Mouse (Mus musculus) C3H10T1/2 (cell line): ENCODE data around the gene Magea2. TPM values are rescaled to one million over a fixed set of nuclear protein-coding genes. Genes with fewer than 3 reads are reported as not detected.

Source experiments
- polyA plus RNA-seq, 2 experiments: library from polyadenylated mRNA; unstranded; fragments of >200 nt; fragmentation: generic; extraction: Trizol; gene quantifications; one replicate each; pipeline ENCODE4 v1.2.1; 2012; ENCODE audit warnings: missing spikeins in 2 of 2

Gene Magea2
- polyA plus RNA-seq = not detected

DNA sequence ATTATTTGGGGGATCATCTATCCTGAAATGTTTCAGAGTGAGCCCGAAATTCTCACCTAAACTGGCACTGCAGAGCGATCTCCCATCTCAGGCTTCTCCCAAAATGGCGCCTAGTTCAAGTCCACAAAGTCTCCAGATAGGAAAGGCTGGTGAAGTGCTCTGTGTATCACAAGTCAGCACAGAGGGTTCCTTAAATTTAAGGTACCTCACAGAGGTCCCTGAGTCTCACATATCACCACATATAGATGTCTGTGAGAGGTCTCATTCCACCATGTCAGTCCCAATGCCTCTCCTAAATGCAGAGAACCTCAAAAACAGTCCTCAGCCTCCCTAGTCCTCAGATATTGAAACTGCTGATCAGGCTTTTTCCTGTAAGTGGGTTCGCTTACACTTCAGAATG lies at the start of gene Magea2:
Gene Magea2 (minus strand): TSS at position 101 of the 400 bp plus-strand sequence.

DNA sequence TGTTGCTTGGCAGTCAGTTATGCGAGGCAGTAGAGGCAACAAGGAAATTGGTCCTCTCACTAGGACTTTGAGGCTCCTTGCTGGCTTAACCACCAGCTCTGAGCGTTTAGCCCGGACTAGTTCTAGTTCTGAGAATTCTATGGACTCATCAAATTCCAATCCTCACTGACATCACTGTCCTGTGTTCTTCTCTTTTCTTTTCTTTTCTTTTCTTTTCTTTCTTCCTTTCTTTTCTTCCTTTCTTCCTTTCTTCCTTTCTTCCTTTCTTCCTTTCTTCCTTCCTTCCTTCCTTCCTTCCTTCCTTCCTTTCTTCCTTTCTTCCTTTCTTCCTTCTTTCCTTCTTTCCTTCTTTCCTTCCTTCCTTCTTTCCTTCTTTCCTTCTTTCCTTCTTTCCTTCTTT lies 34.8 kb upstream of the Magea2 start, which contains the start of gene Cldn34b2:
Gene Cldn34b2 (minus strand): TSS at position 101 of the 400 bp plus-strand sequence.

DNA sequence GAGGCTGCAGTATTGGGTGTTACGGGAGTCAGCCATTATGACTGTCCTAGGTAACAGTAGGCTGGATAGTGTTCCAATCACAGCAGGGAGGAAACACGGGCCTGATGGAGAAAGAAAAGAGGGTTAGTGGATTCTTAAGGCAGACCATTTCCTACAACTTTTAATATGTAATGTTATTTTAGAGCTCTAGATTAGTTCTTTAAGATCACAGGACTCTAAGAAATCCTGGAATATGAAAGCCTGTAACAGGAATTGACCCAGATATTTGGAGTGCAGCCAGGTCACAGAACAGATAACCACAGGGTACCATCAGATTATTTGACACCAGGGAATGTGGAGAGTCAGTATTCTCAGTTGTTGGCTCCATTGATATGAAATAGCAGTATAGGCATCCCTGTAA lies 3.8 kb downstream of the Magea2 start, which contains the start of gene Magea1:
Gene Magea1 (minus strand): TSS at position 101 of the 400 bp plus-strand sequence.

DNA sequence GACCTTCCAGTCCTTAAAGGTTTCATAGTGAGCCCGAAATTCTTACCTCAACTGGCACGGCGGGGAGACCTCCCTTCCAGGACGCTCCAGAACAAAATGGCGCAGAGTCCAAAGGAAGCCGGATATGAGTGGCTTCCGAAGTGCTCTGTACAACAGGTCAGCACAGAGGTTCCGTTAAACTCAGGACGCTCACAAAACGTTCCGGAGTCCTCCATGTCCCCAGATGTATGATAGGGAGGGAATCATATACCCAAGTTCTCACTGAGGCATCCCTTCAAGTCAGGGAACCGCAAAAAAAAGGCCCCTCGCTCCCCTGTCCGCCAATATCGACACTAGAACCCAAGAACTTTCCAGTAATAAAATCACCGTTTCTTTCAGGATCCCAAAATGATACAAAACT lies 30.4 kb downstream of the Magea2 start, which contains the start of gene Magea5:
Gene Magea5 (minus strand): TSS at position 101 of the 400 bp plus-strand sequence.

DNA sequence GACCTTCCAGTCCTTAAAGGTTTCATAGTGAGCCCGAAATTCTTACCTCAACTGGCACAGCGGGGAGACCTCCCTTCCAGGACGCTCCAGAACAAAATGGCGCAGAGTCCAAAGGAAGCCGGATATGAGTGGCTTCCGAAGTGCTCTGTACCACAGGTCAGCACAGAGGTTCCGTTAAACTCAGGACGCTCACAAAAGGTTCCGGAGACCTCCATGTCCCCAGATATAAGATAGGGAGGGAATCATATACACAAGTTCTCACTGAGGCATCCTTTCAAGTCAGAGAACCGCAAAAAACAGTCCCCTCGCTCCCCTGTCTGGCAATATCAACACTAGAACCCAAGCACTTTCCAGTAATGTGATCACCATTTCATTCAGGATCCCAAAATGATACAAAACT lies 97.7 kb downstream of the Magea2 start, which contains the start of gene Magea8:
Gene Magea8 (minus strand): TSS at position 101 of the 400 bp plus-strand sequence.

Other genes starting within 250 kb of the Magea2 start
- gene Cldn34b1, start 203.4 kb downstream of the Magea2 start, polyA plus RNA-seq = not detected
- gene Magea6, start 157.7 kb downstream of the Magea2 start, polyA plus RNA-seq = not detected
- gene Magea3, start 144.2 kb downstream of the Magea2 start, polyA plus RNA-seq = not detected
- under 1 TPM in 1 of 2 experiments, not detected in 1; 0.12 TPM for gene Magea8, start 97.8 kb downstream of the Magea2 start, polyA plus RNA-seq
- not detected for gene Magea5, start 30.5 kb downstream of the Magea2 start, polyA plus RNA-seq
- gene Magea1, start 3.9 kb downstream of the Magea2 start, polyA plus RNA-seq = not detected
- not detected for gene Cldn34b2, start 34.7 kb upstream of the Magea2 start, polyA plus RNA-seq
- gene Sat1, start 122.8 kb upstream of the Magea2 start, polyA plus RNA-seq = 100 to 1,000 TPM in 1 of 2 experiments, 10 to 100 TPM in 1; 22.2 to 235 TPM
- 10 to 100 TPM in 1 of 2 experiments, 1 to 10 TPM in 1; 9.6 to 37.2 TPM for gene Acot9, start 168.8 kb upstream of the Magea2 start, polyA plus RNA-seq
- 100 to 1,000 TPM; 255 to 636 TPM for gene Prdx4, start 247.1 kb upstream of the Magea2 start, polyA plus RNA-seq